Mouse (Mus musculus) E14TG2a.4 (cell line): Measurements from ENCODE around the gene Slc27a3.

ENCODE experiments used
- H3K27me3 ChIP-seq: 2 replicates; pipeline ENCODE4 v1.6.1; 2014; ENCODE audit warnings: low read length, control low read depth; ENCODE audit not compliant: insufficient read depth
- H3K36me3 ChIP-seq: 2 replicates; pipeline ENCODE4 v1.6.1; 2014; ENCODE audit warnings: low read length, control low read depth; ENCODE audit not compliant: insufficient read depth
- H3K4me1 ChIP-seq: replicated peaks from 2 replicates; pipeline ENCODE4 v1.6.1; 2014; ENCODE audit warnings: low read depth, low read length, control low read depth
- H3K4me3 ChIP-seq: replicated peaks from 2 replicates; pipeline ENCODE4 v1.5.1; 2014; ENCODE audit warnings: mild to moderate bottlenecking, low read length
- H3K9me3 ChIP-seq: 2 replicates; pipeline ENCODE4 v1.6.1; 2014; ENCODE audit warnings: low read length, control low read depth
- CTCF ChIP-seq: conservative IDR thresholded peaks from 2 replicates; pipeline ENCODE4 v1.5.1; 2014; ENCODE audit warnings: low read length
- NANOG ChIP-seq: IDR thresholded peaks from 2 replicates; pipeline ENCODE4 v1.6.1; 2014; ENCODE audit warnings: borderline replicate concordance, low read length, mixed read lengths
- POU5F1 ChIP-seq: IDR thresholded peaks from 2 replicates; pipeline ENCODE4 v1.6.1; 2014; ENCODE audit warnings: low read length, borderline replicate concordance

The Slc27a3 gene

GRCm38 (mm10) chr3:90386817-90387216, 2.9 kb downstream of the Slc27a3 start:
- H3K9me3 ChIP-seq, result no peaks in the 10 kb centered on the region
- peaks cover 83% of the 10 kb centered on the region for H3K4me1 ChIP-seq
- peak overlapping the region; percentile 46 for H3K4me3 ChIP-seq
- peaks cover 59% of the 10 kb centered on the region for H3K36me3 ChIP-seq
- H3K27me3 ChIP-seq, result peaks cover 18% of the 10 kb centered on the region
- no peak for TF ChIP-seq POU5F1
- TF ChIP-seq NANOG, result no peak
- TF ChIP-seq CTCF, result no peak

- Histone ChIP-seq H3K4me1 (peaks cover 72% of the 10 kb centered on the region), H3K4me3 (no peak overlapping the region), H3K27me3 (peaks cover 18% of the 10 kb centered on the region), H3K36me3 (peaks cover 41% of the 10 kb centered on the region), H3K9me3 (no peaks in the 10 kb centered on the region)
- no peak for TF ChIP-seq NANOG
- no peak for TF ChIP-seq POU5F1
- no peak for TF ChIP-seq CTCF
These were observed 4.8 kb downstream of the Slc27a3 start for GRCm38 (mm10) chr3:90384851-90385375.

DNA sequence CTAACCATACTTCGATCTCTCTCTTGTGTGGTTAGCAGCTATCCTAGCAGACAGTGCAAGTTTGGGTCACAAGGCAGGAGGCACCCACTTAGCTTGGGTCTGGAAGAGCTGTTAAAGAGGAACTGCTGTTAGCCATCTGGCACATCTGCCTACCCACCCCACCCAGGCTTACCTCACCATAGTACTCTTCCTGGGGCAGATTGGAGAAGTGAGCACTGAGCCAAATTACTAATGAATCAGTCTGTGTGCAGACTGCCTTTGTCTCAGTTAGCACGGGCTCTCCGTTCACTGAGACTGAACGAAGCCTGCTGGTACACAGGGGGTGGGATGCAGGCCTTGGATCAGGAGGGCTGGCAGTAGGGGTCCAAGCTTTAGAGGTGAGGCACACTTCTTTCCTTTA, 6.0 kb downstream of the Slc27a3 start:
- Histone ChIP-seq H3K4me3 (no peak overlapping the region), H3K9me3 (no peaks in the 10 kb centered on the region), H3K4me1 (peaks cover 72% of the 10 kb centered on the region), H3K27me3 (peaks cover 14% of the 10 kb centered on the region), H3K36me3 (peaks cover 41% of the 10 kb centered on the region)
- no peak for TF ChIP-seq NANOG
- TF ChIP-seq CTCF, result no peak
- TF ChIP-seq POU5F1, result no peak

GRCm38 (mm10) chr3:90381727-90382126, 8.0 kb downstream of the Slc27a3 start:
- H3K36me3 ChIP-seq, result peaks cover 23% of the 10 kb centered on the region
- no peaks in the 10 kb centered on the region for H3K9me3 ChIP-seq
- TF ChIP-seq POU5F1 (no peak), CTCF (no peak), NANOG (no peak)
- H3K27me3 ChIP-seq, result no peaks in the 10 kb centered on the region
- H3K4me3 ChIP-seq, result peak overlapping the region; percentile 35; the same call in 1 of the 2 replicates
- peaks cover 69% of the 10 kb centered on the region for H3K4me1 ChIP-seq

- H3K36me3 ChIP-seq, result peaks cover under 1% of the 10 kb centered on the region; the same call in 1 of the 2 replicates
- no peaks in the 10 kb centered on the region for H3K27me3 ChIP-seq
- no peaks in the 10 kb centered on the region for H3K9me3 ChIP-seq
- TF ChIP-seq NANOG (no peak), CTCF (no peak), POU5F1 (no peak)
- peaks cover 47% of the 10 kb centered on the region for H3K4me1 ChIP-seq
- H3K4me3 ChIP-seq, result no peak overlapping the region
These were observed 11.2 kb downstream of the Slc27a3 start for GRCm38 (mm10) chr3:90378496-90378895.

- no peaks in the 10 kb centered on the region for H3K27me3 ChIP-seq
- H3K4me3 ChIP-seq, result no peak overlapping the region
- no peak for TF ChIP-seq NANOG
- H3K36me3 ChIP-seq, result no peaks in the 10 kb centered on the region
- H3K9me3 ChIP-seq, result no peaks in the 10 kb centered on the region
- H3K4me1 ChIP-seq, result peaks cover 40% of the 10 kb centered on the region
These were observed 13.5 kb downstream of the Slc27a3 start for GRCm38 (mm10) chr3:90376247-90376585.

- H3K27me3 ChIP-seq, result no peaks in the 10 kb centered on the region
- H3K4me1 ChIP-seq, result peaks cover 38% of the 10 kb centered on the region
- no peaks in the 10 kb centered on the region for H3K36me3 ChIP-seq
- no peaks in the 10 kb centered on the region for H3K9me3 ChIP-seq
- no peak overlapping the region for H3K4me3 ChIP-seq
- TF ChIP-seq CTCF (no peak), NANOG (no peak), POU5F1 (no peak)
These were observed 14.0 kb downstream of the Slc27a3 start for GRCm38 (mm10) chr3:90375562-90376246.

GRCm38 (mm10) chr3:90374368-90374767, 15.4 kb downstream of the Slc27a3 start:
- Histone ChIP-seq H3K4me1 (peaks cover 36% of the 10 kb centered on the region), H3K36me3 (no peaks in the 10 kb centered on the region), H3K27me3 (no peaks in the 10 kb centered on the region), H3K4me3 (no peak overlapping the region), H3K9me3 (no peaks in the 10 kb centered on the region)
- TF ChIP-seq NANOG, result no peak
- TF ChIP-seq POU5F1, result no peak
- no peak for TF ChIP-seq CTCF

GRCm38 (mm10) chr3:90373432-90374028, 16.2 kb downstream of the Slc27a3 start:
- Histone ChIP-seq H3K4me3 (no peak overlapping the region), H3K9me3 (no peaks in the 10 kb centered on the region), H3K4me1 (peaks cover 37% of the 10 kb centered on the region), H3K36me3 (no peaks in the 10 kb centered on the region), H3K27me3 (no peaks in the 10 kb centered on the region)
- TF ChIP-seq CTCF (peak; percentile 97), NANOG (no peak)
